Mouse (Mus musculus) liver, adult 2 months (tissue): ENCODE results near the gene Igdcc4.

Experiments used
- CTCF ChIP-seq: fragments of 200-500 bp; IDR thresholded peaks from 2 replicates; pipeline ENCODE4 v1.5.1; 2011; ENCODE audit warnings: low read depth, low read length, control low read depth
- POLR2A ChIP-seq: fragments of 200-500 bp; IDR thresholded peaks from 2 replicates; pipeline ENCODE4 v1.6.1; 2011; ENCODE audit warnings: low read length, control low read depth; ENCODE audit not compliant: insufficient read depth; ENCODE audit errors: extremely low read depth

DNA sequence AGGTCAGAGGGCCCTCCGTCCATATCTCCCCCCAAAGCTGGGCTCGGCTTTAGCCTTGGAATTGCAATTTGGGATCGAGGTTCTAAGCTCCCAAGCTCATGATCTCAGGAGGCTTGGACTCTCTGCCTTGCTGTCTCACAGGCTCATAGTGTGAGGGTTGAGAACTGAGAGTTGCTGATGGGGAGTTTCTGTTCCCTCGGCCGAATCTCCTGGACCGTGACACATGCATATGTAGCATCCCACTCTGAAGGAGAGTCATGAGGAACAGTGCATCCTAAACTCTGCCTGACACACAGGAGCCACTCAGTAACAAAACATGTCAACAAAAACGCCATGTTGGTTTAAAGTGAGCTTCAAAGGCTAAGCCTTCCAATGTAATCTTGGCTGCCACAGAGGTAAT, 47.2 kb downstream of the Igdcc4 start:
- TF ChIP-seq CTCF (no peak), POLR2A (no peak)
